Mouse (Mus musculus): ENCODE measurements at regions not wholly inside any gene's neighbourhood (a gene's known extent, or its start where the extent isn't known, plus 50 kb on each side); places are given as distances from the start of the nearest gene placed in this dataset.
A peak's percentile ranks its signal among the peaks of the same experiment; 100 is the strongest.

- no peak for DNase-seq (ENCODE audit: low read depth, low spot score)
These were observed 296.4 kb downstream of the Gm16223 start for GRCm38 (mm10) chr5:42364116-42364515.

GRCm38 (mm10) chr5:42387959-42388358 is 320.2 kb downstream of the Gm16223 start:
- no peak for DNase-seq (ENCODE audit: low read depth, low spot score)

GRCm38 (mm10) chr5:42396695-42397094 is 328.9 kb downstream of the Gm16223 start:
- no peak for DNase-seq (ENCODE audit: low read depth, low spot score)

DNA sequence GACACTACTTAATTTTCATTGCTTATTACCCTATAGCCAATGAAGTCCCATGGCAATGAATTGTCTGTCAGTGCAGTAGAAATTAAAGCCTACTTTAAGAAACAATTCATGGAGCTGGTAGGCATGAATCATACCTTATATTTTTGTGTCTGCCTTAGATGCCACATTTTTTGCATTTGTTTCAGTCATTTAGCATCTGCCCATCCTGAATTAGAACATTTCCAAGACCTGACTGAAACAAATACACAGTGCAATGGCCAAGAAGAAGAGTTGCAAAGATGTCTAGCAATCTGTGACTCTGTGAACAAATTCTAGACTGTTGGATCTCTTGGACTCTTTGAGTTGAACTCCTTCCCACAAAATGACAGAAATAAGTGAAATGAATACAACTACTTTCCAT is 342.2 kb downstream of the Gm16223 start:
- no peak for DNase-seq (ENCODE audit: low read depth, low spot score)

DNA sequence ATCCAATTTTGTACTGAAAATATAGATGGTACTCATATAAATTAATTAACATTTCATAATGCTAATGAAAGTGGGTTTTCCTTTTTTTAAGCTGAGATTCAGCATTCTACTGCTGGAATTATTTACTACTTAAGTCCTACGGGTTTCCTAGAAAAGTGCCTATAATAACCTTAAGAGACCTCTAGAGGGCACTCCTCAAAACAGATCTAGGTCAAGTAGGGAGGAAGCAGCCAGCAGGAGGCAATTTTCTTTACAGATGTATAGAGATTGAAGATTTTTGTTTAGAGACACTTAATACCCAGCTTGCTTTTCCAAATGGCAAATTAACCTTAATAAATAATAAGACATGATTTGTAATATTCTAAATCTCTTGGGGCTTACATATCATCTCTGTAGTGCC is 344.5 kb downstream of the Gm16223 start:
- peak; percentile 34 for DNase-seq (ENCODE audit: low read depth, low spot score)

- no peak for DNase-seq (ENCODE audit: low read depth, low spot score)
These were observed 358.1 kb downstream of the Gm16223 start for GRCm38 (mm10) chr5:42425902-42426301.

DNA sequence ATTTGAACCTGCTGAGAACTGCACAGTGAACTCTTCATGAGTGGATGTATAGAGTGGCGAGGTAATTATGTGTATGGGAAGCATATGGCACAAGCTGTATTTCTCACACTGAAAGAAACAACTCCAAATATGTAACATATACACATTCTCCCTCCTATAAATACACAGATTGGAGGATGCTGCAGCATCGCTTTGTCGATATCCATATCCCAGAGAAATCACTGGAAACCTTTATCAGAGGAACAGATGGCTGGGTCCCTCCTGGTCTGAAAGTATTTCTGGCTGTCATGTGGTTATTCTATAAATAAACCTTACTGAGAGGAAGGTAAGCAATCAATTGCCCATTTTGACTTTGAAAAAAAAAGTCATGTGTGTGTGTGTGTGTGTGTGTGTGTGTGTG is 365.4 kb downstream of the Gm16223 start:
- DNase-seq (ENCODE audit: low read depth, low spot score), result no peak

GRCm38 (mm10) chr5:42448644-42449043 is 380.9 kb downstream of the Gm16223 start:
- no peak for DNase-seq (ENCODE audit: low read depth, low spot score)

- no peak for DNase-seq (ENCODE audit: low read depth, low spot score)
These were observed 381.8 kb downstream of the Gm16223 start for GRCm38 (mm10) chr5:42449581-42449980.

- no peak for DNase-seq (ENCODE audit: low read depth, low spot score)
These were observed 385.9 kb downstream of the Gm16223 start for GRCm38 (mm10) chr5:42453707-42454106.

DNA sequence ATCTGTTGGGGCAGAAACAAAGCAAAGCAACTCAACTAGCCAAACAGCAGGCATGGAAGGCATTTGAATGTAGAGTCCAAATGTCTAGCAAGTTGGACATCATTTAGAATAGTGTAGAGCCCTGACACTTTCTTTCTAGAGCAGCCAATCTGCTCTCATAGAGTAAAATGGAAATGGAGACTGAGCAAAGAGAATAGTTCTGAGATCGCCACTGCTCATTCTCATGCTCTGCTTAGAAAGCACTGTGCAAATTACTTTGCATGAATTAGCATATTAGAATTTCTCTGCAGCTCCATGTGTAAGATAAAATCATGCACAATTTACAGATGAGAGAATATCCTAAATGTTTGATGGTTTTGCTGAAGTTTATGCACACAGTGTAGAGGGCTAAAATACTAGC is 393.4 kb downstream of the Gm16223 start:
- DNase-seq (ENCODE audit: low read depth, low spot score), result no peak

DNA sequence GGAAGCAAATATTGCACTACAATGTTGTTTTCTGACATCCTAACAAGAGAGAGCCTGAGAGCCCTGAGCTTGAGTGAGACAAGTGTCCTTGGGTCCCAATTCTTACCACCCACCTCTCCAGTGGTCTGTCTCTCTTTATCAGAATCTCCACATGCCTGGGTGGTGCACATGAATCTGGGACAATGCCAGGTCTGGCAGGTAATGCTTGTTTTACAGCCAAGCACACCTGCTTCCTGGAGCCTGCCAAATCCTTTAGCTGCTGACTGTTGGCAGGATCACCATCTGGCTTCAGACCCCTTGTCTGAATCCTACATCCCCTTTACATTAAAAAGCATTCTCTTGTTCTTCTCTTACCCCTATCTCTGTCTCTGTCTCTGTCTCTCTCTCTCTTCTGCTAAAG is 397.1 kb downstream of the Gm16223 start:
- DNase-seq (ENCODE audit: low read depth, low spot score), result peak; percentile 2

DNA sequence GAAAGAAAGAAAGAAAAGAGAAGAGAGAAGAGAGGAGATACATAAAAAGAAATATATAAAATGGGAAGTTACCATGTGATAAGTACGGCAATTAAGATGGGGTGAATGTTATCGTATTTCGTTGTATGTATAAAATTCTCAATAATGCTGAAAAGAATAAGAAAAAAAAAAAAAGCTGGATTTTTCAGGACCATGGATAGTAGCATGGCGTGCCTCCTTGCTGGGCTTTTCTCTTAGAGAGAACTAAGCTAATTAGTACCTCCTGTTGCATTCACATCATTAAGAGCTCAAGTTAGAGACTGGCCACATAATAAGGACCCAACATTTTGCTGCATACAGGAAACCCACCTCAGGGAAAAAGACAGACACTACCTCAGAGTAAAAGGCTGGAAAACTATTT is 405.7 kb downstream of the Gm16223 start:
- DNase-seq (ENCODE audit: low read depth, low spot score), result no peak

DNA sequence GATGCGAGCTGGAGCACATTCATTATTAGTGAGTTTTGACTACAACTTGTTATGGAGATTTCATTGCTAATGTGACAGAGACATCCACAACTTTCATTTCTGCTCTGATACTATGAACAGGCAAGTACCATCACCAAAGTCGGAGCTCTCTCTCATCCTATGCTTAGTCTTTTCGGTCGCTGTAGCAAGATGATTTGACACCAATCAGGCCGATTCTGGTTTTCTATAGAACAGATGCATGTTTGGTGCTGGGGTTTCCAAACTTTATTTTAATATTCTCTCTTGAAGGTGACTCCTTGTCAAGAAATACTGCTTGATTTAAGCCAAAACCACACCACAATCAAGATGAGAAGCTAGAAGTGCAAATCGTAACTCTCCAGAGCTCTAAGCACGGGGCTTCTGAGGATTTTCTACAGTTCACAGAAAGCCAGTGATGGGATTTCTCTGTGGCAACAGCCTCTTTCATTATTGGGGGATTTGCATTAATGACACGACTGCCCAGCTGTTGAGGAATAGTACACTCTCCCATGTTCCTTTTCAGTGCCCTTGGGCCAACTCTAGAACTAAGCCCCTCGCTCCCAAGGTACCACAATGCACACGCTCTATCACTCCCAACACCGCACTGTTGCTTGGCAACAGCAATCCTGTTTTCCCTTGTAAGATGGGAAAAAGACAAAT is 434.5 kb downstream of the Gm16223 start:
- DNase-seq (ENCODE audit: low read depth, low spot score), result no peak

GRCm38 (mm10) chr5:42502802-42503136 is 435.0 kb downstream of the Gm16223 start:
- no peak for DNase-seq (ENCODE audit: low read depth, low spot score)

DNA sequence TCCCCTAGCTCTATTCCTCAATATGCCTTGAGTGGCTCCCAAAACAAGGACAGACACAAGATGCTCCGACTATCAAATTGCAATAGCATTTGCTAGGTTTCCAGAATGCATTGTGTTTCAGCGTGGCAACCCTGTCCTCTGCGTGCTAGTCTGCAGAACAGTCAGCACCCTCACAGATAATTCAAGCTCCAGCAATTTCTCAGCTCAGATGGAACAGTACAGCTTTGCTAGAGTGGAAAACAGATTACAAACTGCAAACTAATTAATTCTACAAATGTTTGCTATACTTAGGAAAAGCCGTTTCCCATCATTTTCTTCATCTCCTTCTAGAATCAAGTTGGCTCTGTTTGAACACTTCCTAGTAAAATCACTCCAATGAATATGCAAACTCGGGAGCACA is 441.4 kb downstream of the Gm16223 start:
- DNase-seq (ENCODE audit: low read depth, low spot score), result no peak

GRCm38 (mm10) chr5:42523116-42524113 is 455.7 kb downstream of the Gm16223 start:
- DNase-seq (ENCODE audit: low read depth, low spot score), result no peak

DNA sequence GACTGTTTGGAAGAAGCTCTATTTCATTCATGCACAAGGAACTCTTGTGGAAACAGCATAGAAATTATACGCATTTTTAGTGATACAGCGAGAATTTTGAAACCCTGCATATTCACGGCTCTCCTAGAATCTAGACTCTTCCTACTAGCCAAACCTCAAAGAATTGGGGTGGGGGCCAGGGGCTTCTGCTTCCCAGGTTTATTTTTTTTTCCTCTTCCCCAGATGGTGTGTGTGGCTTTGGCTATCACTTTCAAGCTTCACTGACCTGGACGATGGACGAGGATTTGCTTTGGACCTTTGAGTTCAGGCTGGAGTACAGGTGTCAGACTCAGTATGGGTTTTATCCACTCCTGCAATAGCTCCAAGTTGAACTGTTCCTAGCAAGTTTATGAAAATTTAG is 457.7 kb downstream of the Gm16223 start:
- no peak for DNase-seq (ENCODE audit: low read depth, low spot score)

GRCm38 (mm10) chr5:42560537-42560936 is 492.8 kb downstream of the Gm16223 start:
- DNase-seq (ENCODE audit: low read depth, low spot score), result no peak

DNA sequence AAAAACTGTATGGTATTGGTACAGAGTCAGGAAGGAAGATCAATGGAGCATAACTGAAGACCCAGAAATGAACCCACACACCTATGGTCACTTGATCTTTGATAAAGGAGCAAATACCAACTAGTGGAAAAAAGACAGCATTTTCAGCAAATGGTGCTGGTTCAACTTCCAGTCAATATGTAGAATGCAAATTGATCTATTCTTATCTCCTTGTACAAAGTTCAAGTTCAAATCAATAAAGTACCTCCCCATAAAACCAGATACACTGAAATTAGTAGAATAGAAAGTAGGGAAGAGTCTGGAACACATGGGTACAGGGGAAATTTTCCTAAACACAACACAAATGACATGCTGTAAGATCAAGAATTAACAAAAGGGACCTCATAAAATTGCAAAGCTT is 495.6 kb downstream of the Gm16223 start:
- no peak for DNase-seq (ENCODE audit: low read depth, low spot score)

DNA sequence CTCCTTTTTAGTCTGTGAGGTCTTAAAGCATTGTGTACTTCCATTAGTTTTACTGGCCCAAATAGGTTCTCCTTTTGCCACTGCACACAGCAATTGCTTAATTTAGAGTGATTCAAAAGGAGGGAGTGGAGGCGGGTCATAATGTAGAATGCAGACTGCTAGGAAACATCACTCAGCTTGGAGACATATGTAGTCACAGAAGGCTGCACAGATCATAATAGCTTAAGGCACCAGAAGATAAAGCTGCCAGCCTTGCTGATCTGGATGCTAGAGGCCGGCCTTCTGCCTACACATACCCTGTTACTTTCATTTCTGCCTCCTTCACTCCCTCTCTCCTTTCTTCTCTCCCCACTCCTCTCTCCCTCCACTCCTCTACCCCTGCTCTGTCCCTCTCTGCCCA is 508.2 kb downstream of the Gm16223 start:
- DNase-seq (ENCODE audit: low read depth, low spot score), result no peak

GRCm38 (mm10) chr5:42578208-42578844 is 510.6 kb downstream of the Gm16223 start:
- no peak for DNase-seq (ENCODE audit: low read depth, low spot score)

DNA sequence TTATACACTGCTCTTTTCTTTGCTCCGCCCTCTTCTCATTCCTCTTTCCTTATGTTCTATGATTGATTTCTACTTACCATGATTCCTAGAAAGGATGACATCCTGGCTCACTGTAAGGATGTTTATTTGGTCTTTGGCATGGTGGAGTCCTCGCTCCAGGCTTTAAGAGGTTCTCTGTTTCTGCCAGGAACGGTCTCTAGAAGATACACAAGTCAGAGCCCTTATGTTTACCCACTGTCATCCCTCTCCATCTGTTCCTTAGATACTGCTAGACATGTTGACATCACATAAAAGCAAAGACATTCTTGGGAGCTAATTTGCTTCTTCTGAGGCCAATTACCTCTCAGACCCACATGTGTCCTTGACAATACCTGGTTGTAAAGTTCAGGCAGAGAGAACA is 552.9 kb downstream of the Gm16223 start:
- DNase-seq (ENCODE audit: low read depth, low spot score), result no peak
